In genomic region chr8:13785250-13785763, GRCm38 (mm10) we compare ENCODE assay signal across 8 mouse cellular contexts. TPM values are rescaled to one million over a fixed set of nuclear protein-coding genes. Genes with fewer than 3 reads are reported as not detected.
A peak's percentile ranks its signal among the peaks of the same experiment; 100 is the strongest.
DNase-seq lines count a peak whose midpoint lies in the region; ATAC-seq lines count a peak whose summit lies in the region.

Gene Upf3a (plus strand): TSS chr8:13785615.

- peak within 1 kb of the TSS; percentile 100 for H3K27ac ChIP-seq in hindbrain, embryonic 15.5 days (replicated peaks)

- H3K4me2 ChIP-seq in hindbrain, embryonic 15.5 days: peak within 1 kb of the TSS; percentile 84

- under 1% methylated on average over 47 of the region's 47 CpGs for WGBS in hindbrain, embryonic 15.5 days

- H3K27me3 ChIP-seq in hindbrain, embryonic 15.5 days: no peaks in the 10 kb centered on the region

- peaks cover 38% of the 10 kb centered on the region for H3K36me3 ChIP-seq in hindbrain, embryonic 15.5 days

- H3K4me3 ChIP-seq in hindbrain, embryonic 15.5 days: peak within 1 kb of the TSS; percentile 89

- peaks cover 15% of the 10 kb centered on the region for H3K4me1 ChIP-seq in hindbrain, embryonic 15.5 days (replicated peaks)

- ATAC-seq in hindbrain, embryonic 15.5 days (ENCODE audit: low FRiP score, low read depth): peak; percentile 97

- peak within 1 kb of the TSS; percentile 94 for H3K9ac ChIP-seq in hindbrain, embryonic 15.5 days

- peak; percentile 96 for DNase-seq in R1 (ENCODE audit: low read depth, low spot score)
- DNase-seq in cerebellum, postnatal 25 days: peak; percentile 88 to 93
- DNase-seq in frontal cortex, postnatal 36 days (ENCODE audit: low spot score in 2 of 2): peak; percentile 81 to 88
- peak; percentile 85 for DNase-seq in left cerebral cortex, adult 11 months (ENCODE audit: low spot score)
- DNase-seq in lung, postnatal 4 days: peak; percentile 93 to 94
- DNase-seq in retina, postnatal 7 days (ENCODE audit: low read depth, low spot score): peak; percentile 93
- DNase-seq in urinary bladder, adult 2 months (ENCODE audit: low spot score): peak; percentile 81

- no peaks in the 10 kb centered on the region for H3K9me3 ChIP-seq in hindbrain, embryonic 15.5 days

RNA-seq across cellular contexts. Expression of gene Upf3a, which starts in this region (rescaled TPM):
- polyA plus RNA-seq in hindbrain, embryonic 15.5 days (2015; fragmentation: Nextera tagmentation; extraction: Ambion mirVana): 39.5 and 41.9 TPM in 2 replicates
- 21.3 and 24.7 TPM in 2 replicates for polyA plus RNA-seq in urinary bladder, adult 2 months (2012; rRNA removed)

Comparison
In these comparisons a context has a peak if more than half of its experiments do, and no peak if none do; other contexts are left out.
1. Peak in every context shown above with its lines: DNase-seq, ATAC-seq, H3K4me3 ChIP-seq and H3K27ac ChIP-seq.